Mouse (Mus musculus): ENCODE results near the gene Tspyl3.

DNA sequence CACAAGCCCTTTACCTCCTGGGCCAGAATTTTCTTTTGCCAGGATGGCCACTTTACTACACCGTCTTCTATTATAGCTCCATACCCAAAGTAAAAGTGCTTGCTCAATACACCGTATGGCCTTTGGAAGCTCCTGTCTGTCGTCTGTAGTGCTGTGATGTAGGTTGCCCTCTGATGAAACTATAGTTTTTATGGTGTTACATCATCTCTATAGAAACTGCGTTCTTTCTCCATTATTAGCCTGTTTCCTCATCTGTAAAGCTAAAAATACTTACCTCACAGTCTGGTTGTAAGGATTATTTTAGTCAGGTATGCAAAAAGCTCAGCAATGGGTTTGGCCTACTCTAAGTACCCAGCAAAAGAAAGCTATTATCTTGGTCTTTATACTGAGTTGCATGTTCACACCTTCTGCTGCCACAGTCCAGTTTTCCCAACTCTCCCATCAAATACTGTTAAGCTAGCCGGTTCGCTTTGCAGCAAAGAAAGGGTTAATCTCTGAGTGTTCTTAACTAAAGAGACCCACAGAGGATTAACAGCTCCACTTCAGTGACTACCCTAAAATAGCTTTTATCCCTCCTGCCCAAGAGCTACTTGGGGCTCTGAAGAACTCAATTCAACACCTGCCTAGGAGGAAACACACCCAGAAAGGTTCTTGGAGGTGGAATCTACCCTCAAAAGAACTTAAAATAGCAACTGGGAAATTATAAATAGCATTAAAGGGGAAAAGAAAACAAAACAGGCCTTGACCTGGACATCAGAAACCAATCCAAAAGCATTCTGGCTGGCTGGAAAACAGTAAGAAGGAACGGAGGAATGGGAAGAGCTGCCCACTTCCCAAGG is 14.0 kb upstream of the Tspyl3 start:
- TF ChIP-seq CTCF (IDR thresholded peaks at IDR 0.05; ENCODE audit: low read depth, low read length): no peak
- no peak for TF ChIP-seq EP300 (IDR thresholded peaks at IDR 0.05; ENCODE audit: insufficient read depth, low read depth, low read length)
- TF ChIP-seq POLR2A (IDR thresholded peaks at IDR 0.05; ENCODE audit: insufficient read depth, low read length): no peak
